Mouse (Mus musculus) erythroblast, embryonic 14.5 days (primary cell): ENCODE measurements around the gene Pnldc1.

ENCODE experiments used
- GATA1 ChIP-seq: IDR thresholded peaks from 2 replicates; pipeline ENCODE4 v1.6.1; 2012; ENCODE audit warnings: low read length, inconsistent platforms, mixed read lengths
- TAL1 ChIP-seq: IDR thresholded peaks from 3 replicates; pipeline ENCODE4 v1.6.1; 2012; ENCODE audit warnings: low read length, inconsistent platforms, mixed read lengths

DNA sequence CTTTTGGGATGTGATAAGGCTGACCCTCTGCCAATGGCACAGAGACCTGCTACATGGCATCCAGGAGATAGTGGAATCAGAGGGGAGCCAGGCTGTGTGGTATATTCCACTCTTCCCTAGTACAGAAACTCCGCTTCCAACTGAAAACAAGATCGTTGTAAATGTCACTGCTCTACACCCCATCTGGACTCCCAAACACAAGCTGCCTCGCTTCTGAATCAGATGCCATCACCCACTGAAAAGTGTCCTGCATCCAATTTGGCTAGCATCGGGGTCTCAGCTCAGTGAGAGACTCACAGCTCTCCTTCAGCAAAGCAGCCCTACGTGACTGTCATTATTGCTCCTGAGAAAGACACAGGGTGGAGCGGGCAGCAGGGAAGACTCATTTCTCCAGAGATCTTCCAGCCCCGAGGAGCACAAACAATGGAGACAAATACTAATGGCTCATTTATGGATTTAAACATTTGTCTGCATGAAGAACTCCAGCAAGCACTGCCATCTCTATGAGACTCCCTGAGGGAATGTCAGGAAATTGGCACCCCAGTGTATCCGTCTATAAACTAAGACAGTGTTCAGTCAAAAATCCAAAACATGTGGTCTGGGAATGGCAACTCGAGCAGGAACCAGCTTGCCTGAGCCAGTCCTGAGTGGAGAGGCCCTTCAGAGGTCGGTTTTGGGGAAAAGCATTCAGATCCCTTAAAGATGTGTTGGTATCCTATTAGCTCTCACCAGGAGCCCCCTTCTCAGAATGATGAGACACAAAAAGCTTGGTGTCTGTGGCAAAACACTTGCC, 70.4 kb downstream of the Pnldc1 start:
- no peak for TF ChIP-seq GATA1
- TF ChIP-seq TAL1: no peak
